8 mouse cellular contexts compared by ENCODE assay signal in genomic region chr10:98781888-98782351, GRCm38 (mm10).
A peak's percentile ranks its signal among the peaks of the same experiment; 100 is the strongest.
DNase-seq lines count a peak whose midpoint lies in the region.

No protein-coding gene starts in this region.

- DNase-seq in embryo, embryonic 10 days (ENCODE audit: low spot score) = peak; percentile 8
- DNase-seq in embryo, embryonic 11 days = no peak
- peak; percentile 10 to 15 for DNase-seq in spleen, postnatal 36 days (ENCODE audit: low spot score in 2 of 2)
- no peak for DNase-seq in spleen, postnatal 10 days (ENCODE audit: low spot score in 2 of 2)
- peak; percentile 19 to 47 for DNase-seq in kidney, postnatal 4 days
- peak; percentile 9 for DNase-seq in thymus, postnatal 4 days
- no peak for DNase-seq in right cerebral cortex, postnatal 10 days (ENCODE audit: low spot score in 2 of 2)
- no peak for DNase-seq in gastrocnemius, postnatal 10 days

Comparison
In these comparisons a context has a peak if more than half of its experiments do, and no peak if none do; other contexts are left out.
1. DNase-seq: peak in embryo, embryonic 10 days (single experiment), spleen, postnatal 36 days (2 of 2), kidney, postnatal 4 days (2 of 2) and thymus, postnatal 4 days (single experiment); none in embryo, embryonic 11 days (single experiment), spleen, postnatal 10 days (0 of 2), right cerebral cortex, postnatal 10 days (0 of 2) and gastrocnemius, postnatal 10 days (single experiment).